Mouse (Mus musculus) yolk sac, embryonic 10.5 days (tissue): Measurements from ENCODE around the gene Mthfd1l.

ENCODE experiments used
- DNase-seq: peaks from one replicate; pipeline ENCODE4 v3.0.0-alpha.2; 2017; ENCODE audit warnings: low spot score

The Mthfd1l gene

GRCm38 (mm10) chr10:4155521-4155920 lies 182.6 kb downstream of the Mthfd1l start:
- DNase-seq = no peak

GRCm38 (mm10) chr10:4158533-4158932 lies 185.6 kb downstream of the Mthfd1l start:
- DNase-seq = no peak

GRCm38 (mm10) chr10:4159541-4160090 lies 186.7 kb downstream of the Mthfd1l start:
- no peak for DNase-seq

- DNase-seq = no peak
Observed at GRCm38 (mm10) chr10:4160242-4160785, 187.4 kb downstream of the Mthfd1l start.

GRCm38 (mm10) chr10:4162049-4162448 lies 189.1 kb downstream of the Mthfd1l start:
- DNase-seq = no peak

GRCm38 (mm10) chr10:4162976-4163375 lies 190.1 kb downstream of the Mthfd1l start:
- no peak for DNase-seq

GRCm38 (mm10) chr10:4164681-4165080 lies 191.8 kb downstream of the Mthfd1l start:
- DNase-seq = no peak

GRCm38 (mm10) chr10:4168222-4168798 lies 195.4 kb downstream of the Mthfd1l start:
- DNase-seq = no peak

GRCm38 (mm10) chr10:4174229-4174628 lies 201.3 kb downstream of the Mthfd1l start:
- DNase-seq = no peak

- no peak for DNase-seq
Observed at GRCm38 (mm10) chr10:4174717-4175116, 201.8 kb downstream of the Mthfd1l start.

- no peak for DNase-seq
Observed at GRCm38 (mm10) chr10:4177285-4177684, 204.4 kb downstream of the Mthfd1l start.

- DNase-seq = no peak
Observed at GRCm38 (mm10) chr10:4179049-4179790, 206.3 kb downstream of the Mthfd1l start.

- DNase-seq = no peak
Observed at GRCm38 (mm10) chr10:4181953-4182352, 209.0 kb downstream of the Mthfd1l start.

- DNase-seq = no peak
Observed at GRCm38 (mm10) chr10:4182406-4182805, 209.5 kb downstream of the Mthfd1l start.

- DNase-seq = peak; percentile 30
Observed at GRCm38 (mm10) chr10:4188614-4189402, 215.9 kb downstream of the Mthfd1l start.

GRCm38 (mm10) chr10:4189422-4189821 lies 216.5 kb downstream of the Mthfd1l start:
- no peak for DNase-seq

GRCm38 (mm10) chr10:4198978-4199377 lies 226.1 kb downstream of the Mthfd1l start:
- no peak for DNase-seq

- DNase-seq = no peak
Observed at GRCm38 (mm10) chr10:4199926-4200325, 227.0 kb downstream of the Mthfd1l start.

- DNase-seq = no peak
Observed at GRCm38 (mm10) chr10:4200546-4201104, 227.7 kb downstream of the Mthfd1l start.

- no peak for DNase-seq
Observed at GRCm38 (mm10) chr10:4201141-4201540, 228.2 kb downstream of the Mthfd1l start.

- peak; percentile 35 for DNase-seq
Observed at GRCm38 (mm10) chr10:4203651-4204050, 230.7 kb downstream of the Mthfd1l start.

- no peak for DNase-seq
Observed at GRCm38 (mm10) chr10:4209040-4209439, 236.1 kb downstream of the Mthfd1l start.
